Mouse (Mus musculus) thymus, adult 2 months (tissue): ENCODE measurements around the gene Phlda1.

ENCODE experiments used
- CTCF ChIP-seq: fragments of 200-500 bp; IDR thresholded peaks from 2 replicates; pipeline ENCODE4 v1.5.1; 2012; ENCODE audit warnings: mild to moderate bottlenecking, control low read depth, low read length, moderate library complexity, borderline replicate concordance; ENCODE audit not compliant: control insufficient read depth, poor library complexity, insufficient read depth; ENCODE audit errors: extremely low read depth
- POLR2A ChIP-seq: fragments of 200-500 bp; IDR thresholded peaks from 2 replicates; pipeline ENCODE4 v1.6.1; 2012; ENCODE audit warnings: mild to moderate bottlenecking, low read length, control low read depth, moderate library complexity; ENCODE audit not compliant: control insufficient read depth, poor library complexity, insufficient read depth; ENCODE audit errors: extremely low read depth

DNA sequence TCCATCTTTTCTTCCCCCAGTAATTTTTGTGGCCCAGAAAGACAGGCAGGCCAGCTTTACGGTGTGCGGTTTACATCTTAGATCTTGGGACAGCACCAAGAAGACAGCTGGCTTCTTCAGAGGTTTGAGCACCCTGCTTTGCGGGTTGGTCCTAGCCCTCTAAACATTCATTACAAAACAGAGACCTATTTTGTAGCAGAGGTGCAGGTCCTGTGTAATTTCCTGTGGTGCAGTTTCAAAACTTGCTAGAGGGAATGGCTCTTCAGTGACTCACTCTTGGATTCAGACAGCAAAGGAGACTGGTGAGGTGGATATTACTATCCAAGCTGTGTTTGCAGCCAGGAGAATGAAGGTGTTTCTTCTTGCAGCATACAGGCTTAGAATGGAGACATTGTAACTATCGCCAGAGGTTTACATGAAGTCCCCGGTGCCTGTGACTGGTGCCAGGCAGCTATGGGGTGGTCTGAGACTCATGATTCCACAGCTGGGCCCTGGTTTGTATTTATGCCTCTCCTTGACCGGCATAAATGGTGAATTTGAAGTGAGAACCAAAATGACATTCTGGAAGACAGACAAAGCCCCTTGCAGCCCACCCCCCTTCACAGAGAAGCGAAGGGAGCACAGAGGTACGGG, 10.8 kb downstream of the Phlda1 start:
- TF ChIP-seq CTCF (no peak), POLR2A (no peak)
